Mouse (Mus musculus) spleen, postnatal 4 days (tissue): Measurements from ENCODE around the gene Gm49394.

ENCODE experiments used
- DNase-seq, 2 experiments: peaks; one replicate each; pipeline ENCODE4 v3.0.0; 2022; ENCODE audit warnings: low spot score in 2 of 2

Gm49394 gene

DNA sequence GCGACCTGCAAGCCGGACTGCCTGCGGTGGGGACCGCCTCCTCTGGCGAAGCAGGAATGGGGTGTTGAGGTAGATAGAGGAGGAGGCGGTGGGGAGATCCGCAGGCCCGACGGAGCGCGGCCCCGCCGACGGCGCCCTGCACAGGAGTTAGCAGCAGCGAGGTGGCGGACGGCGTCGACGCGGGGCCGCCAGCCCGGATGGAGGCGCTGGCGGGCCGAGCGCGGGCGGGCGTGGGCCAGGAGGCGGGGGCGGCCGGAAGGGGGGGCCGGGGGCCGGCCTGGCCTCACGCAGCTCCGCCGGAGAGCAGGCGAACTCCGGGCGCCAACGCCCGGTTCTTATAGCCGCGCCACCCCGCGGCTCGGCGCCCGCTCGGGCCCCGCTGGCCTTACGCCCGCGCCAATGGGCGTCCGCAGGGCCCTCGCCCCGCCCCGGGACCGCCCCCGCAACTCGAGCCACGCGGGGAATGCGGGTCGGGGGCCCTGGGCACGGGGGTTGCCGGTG is 10.5 kb downstream of the Gm49394 start:
- DNase-seq: no peak

DNA sequence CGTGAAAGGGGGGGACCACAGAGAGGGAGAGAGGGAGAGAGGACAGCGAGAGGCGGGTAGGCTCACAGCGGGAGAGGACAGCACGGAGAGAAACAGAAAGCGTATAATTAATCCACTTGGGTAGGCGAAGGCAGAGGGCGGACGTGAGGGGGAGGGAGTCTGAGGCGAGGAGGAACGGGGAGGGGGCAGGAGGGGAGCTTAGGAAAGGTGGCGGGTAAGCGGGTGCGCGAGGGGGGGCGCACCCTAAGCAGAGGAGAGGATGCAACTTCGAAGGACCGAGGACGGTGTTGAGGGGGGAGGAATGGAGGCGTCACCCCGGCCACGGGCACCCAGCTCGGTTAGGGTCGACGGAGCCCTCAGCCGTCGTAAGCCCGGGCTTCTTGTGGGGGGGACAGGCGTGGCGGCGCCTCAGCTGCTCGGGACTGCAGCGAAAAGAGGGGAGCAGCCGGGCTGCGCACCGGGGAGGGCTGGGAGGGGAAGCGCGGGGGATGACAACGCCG is 11.0 kb downstream of the Gm49394 start:
- DNase-seq: no peak

DNA sequence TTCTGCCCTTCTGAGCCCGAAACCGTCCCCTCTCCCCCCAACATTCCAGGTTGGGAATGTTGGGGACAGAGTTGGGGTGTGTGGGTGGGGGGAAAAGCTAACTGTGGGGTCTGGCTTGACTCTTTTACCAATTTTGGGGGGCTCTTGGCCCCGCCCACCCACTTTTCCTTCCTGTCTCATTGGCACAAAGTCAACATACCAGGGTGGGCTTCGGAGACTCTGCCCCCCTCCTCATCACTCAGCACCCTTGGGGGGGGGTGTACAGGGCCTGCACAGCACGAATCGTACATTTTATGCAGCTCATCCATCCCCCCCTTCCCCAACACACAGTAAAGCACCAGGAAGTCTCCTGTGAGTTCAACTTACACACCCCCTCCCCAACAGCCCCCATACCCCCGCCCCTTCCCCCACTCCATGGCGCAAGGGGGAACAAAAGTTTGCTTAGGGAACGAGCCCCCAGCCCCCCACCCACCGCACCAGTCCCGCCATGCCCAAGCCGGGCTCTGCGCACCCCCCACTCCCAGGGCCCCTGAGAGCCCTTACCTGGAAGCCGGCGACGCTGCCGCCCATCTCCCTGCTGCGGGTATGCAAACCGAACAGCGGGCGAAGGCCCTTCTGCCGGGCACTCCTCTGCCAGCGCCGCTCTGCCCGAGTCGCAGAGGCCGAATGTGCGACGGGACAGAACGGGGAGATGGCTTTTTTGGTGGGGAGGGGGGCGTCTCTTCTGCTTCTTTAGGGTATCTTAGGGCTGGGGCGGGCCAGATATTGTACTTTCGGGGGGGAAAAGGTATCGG is 11.7 kb downstream of the Gm49394 start:
- DNase-seq: no peak

DNA sequence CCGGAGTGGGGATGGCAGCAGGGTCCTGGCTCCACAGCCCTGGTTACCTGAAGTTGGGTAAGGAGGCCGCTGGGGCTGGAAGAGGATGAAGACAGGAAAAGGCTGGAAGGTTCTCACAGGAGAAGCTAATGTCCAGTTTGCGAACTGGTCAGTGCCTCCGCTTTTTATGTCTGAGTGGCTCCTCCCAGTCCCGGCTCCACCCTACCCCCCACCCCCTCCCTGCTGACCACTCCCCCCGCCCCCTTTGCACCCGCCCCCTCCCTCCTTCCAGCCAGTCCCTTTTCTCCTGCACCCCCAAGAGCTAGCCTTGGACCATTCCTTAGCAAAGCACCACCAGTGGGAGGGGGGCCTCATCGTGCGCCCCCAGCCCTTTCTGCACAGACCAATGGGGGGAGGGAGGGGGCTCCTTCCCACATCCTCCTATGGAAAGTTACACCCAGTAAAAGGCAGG is 12.4 kb downstream of the Gm49394 start:
- DNase-seq: no peak

DNA sequence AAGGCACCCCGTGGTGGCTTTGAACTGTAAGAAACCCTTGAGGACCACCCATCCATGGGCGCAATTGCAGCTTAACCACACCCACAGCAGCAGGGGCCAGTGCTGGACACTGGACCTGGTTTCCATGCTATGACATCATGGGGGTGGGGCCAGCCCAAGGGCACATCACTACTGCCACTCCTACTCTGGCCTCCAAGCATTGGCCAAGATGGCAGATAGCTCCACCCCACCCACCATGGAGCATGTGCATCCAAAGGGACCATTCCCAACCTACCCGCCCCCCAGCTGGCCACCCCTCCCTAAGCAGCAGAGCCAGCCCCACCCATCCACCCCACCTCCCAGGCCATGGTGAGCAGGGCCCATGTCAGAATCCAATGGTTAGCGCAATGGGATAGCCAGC is 13.7 kb downstream of the Gm49394 start:
- DNase-seq: no peak

DNA sequence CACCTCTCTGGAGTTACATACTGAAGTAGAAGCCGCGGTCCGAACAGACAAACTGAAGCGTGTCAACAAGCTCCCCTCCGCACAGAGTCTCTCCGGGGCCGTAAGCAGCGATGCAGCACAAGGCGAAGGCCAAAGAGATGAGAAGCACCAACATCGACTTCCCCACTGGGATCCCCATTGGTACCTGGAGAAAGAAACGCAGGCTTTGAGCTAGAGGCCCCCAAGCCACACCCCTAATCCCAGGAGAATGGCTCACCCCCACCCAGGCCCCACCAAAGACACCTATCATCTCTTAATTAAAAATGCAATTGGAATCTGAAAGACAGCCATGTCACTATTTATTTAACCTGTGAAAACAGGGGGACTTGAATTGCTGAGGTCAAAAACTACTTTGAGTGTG is 14.1 kb downstream of the Gm49394 start:
- DNase-seq: no peak

DNA sequence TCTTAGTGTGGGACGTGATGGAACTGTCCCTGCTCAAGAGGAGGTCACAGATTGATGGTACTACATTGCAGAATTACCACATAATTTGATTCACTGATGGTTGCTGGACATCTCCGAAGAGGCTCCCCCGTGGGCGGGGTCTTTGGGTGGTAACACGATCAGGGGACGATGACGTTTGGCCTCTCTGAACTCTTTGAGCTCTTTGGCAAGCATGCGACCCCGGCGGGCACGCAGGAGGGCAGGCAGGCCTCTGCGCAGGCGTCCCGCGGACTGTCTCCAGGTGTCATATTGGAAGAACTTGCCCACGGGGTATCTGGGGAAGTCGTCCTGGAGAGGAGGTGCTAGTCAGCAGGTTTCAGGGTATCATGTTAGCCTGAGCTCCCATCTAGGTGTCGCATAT is 16.0 kb downstream of the Gm49394 start:
- no peak for DNase-seq

DNA sequence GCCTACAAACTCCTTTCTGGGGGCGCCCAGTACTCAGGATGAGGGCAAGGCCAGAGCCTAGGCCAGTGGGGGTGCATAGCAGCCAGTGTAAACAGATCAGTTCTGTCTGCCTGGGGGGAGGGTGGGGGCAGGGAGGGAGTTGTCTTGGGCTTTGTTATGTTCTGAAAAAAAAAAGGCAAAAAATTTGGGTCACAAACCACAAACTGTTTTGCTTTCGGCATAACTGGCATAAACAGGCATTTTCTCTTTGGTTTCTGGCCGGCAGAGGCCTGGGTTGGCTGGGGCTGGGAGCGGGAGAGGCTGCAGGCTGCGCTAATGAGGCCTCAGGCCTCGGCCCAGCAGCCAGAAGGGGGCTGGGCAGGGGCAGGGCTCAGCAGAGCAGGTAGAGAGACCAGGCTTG is 23.1 kb downstream of the Gm49394 start:
- no peak for DNase-seq

DNA sequence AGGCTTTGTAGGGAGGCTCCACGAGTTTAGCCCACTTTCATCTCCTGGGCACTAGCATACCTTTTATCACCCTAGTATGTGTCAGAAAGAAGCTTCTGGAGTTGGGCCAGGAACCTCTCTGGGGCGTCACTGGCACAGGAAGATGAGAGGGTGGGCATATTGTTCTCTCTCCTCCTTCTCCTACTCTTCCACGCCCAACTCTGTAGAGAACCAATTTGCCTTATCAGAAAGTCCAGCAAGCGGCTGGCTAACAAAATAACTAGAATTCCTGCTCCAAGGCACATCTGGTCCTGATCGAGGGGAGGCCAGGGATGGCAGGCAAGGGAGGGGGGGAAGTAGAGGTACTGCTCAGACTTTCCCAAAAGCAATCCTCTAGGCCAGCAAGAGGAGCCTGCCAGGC is 24.7 kb downstream of the Gm49394 start:
- DNase-seq: no peak

DNA sequence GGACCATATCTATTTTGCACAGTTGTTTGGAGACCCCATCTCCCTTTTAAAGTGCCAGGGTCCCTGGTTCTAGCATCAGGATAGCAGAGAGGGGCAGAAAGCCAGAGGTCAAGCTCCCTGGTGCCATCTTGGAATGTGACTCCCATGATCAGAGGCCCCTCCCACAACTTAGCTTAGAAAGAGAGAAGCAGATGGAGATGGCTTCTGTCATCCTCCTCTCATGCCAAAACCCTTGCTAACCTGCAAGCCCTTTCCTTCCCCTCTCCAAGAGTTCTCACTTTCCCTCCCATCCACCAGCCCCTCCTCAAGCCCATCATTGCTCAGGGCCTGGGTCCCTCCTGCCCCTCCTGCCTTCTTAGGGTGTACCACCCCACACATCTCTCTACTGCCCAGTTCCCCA is 33.6 kb downstream of the Gm49394 start:
- no peak for DNase-seq

DNA sequence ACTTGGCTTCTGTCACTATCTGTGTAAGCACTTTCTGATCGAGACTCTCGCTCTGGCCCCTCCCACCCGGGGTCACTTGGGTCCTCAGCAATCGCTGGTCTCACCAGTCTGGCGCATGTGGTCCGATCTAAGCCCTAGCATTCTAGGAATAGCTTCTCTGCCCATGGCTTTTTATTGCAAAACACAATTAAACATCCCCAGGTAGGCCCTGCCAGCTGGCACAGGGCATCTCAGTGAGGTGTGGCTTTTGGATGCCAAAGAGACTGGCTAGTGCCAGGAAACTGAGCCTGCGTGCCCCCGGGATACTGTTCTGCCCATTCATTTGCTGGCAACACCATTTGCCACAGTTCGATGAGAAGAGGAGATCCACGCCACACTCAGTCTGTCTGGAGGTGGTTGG is 39.1 kb downstream of the Gm49394 start:
- DNase-seq: no peak

DNA sequence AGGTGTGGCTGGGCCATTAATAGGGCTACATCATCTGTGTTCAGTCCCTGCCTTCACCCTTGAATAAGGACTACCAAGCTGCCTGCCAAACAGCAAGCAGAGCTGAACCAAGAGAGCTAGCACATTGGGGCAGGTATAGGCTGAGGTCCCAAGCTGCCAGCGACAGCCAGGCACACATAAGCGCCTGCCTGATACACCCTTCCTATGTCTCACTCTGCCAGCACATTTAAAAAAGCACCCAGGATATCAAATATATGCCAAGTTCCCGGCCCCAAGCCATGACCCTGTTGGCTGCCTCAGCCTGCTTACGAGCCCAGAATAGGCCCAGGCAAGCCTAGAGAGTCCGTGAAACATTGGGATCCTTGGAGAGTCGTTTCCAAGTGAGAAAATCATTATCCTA is 39.9 kb downstream of the Gm49394 start:
- no peak for DNase-seq

DNA sequence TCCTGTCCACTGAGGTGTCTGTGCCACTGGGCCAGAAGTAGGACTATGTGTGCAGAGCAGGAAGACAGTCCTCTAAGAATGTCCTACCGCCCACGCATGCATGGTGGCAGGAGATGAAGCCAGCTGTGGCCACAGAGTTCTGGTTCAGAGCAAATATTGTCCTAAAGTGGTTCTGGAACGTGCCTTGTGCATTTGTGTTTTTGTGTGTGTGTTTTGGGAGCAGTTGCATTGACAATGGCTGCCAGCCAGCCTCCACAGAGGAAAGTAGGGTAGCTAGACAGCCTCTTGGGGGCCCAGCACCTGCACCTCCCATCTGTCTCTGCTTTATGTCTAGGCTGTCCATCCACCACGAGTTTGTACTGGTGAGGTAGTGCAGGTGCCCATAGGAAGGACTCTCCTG is 47.6 kb downstream of the Gm49394 start:
- no peak for DNase-seq

DNA sequence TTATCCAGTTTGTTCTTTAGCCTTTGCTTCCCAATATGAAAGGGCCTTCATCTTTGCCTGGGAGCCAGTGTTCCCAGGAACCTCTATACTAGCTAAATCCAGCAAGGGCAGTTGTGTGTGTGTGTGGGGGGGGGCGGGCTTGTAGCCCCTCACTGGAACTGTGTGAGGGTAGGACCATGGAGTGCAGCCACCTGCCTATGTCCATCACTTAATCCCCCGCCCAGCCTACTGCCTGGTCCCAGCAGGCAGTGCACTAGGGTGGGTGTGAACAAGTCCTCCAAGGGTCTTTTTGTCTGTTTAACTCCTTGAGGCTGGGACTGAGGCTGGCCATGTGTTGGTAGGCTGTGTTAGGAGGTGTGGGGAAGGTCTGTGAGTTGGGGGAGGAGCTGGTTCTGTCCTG is 56.7 kb downstream of the Gm49394 start:
- DNase-seq: no peak

DNA sequence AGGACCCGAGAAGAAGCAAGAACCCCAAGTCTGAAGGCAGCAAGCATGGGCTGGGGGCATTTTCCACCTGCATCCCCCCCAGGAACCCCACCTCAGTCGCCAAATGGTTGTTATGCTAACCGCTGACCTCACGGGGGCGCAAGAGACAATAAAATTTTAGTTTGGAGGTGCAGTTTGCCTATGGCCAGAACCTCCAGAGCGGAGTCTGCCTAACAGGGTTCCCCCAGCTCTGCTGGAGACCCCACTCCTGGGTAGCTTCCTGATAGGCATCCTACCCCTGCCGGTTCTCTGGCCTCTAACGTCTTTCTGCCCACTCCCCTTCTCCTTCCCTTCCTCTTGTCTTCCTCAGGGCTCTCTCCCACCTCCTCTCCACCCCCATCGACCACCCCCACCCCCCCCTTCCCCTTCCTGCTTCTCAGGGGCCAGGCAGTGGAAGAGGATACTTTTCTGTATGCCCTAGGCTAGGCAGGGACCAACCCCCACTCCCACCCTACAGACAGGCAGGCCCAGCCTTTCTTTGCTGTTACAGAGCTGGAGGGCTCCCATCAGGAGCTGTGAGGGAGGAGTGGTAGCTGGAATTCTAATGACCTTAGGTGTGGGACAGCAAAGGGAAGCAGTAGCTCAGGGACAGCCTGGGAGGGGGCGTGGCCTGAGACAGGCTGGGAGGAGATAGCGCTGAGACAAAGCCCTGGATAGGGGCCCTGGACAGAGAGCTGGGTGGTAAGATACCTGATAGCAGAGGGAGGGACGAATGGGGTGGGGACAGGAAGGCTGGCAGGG is 58.9 kb downstream of the Gm49394 start:
- DNase-seq: peak; percentile 69 to 85

DNA sequence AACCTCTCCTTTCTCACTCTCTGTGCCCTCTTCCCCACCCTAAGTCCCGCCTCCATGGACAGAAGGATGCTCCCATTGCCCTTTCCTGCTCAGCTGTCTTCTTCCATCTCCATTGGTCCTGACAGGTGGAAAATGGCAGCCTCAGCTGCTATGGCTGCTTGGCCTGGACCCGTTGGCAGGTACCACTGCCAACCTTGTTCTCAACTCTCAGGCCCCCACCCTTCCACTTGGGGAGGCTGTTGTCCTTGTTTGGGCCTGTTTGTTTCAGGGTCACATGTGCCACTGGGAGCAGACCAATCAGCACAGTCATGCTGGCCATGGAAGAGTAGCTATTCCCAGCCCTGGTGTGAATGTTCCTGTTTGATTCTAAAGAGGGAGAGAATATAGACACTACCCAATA is 68.8 kb downstream of the Gm49394 start:
- DNase-seq: no peak
